Mouse (Mus musculus): ENCODE data around the gene 2610021A01Rik. TPM values are rescaled to one million over a fixed set of nuclear protein-coding genes. Genes with fewer than 3 reads are reported as not detected.
A peak's percentile ranks its signal among the peaks of the same experiment; 100 is the strongest.
"Not testable (repeated sequence)": the region's sequence is repeated elsewhere in the genome, so short reads cannot be mapped to it uniquely, and the experiment has no call there.

The 2610021A01Rik gene
- polyA plus RNA-seq, 1 experiment from 2014 or later, result 4.0 TPM

DNA sequence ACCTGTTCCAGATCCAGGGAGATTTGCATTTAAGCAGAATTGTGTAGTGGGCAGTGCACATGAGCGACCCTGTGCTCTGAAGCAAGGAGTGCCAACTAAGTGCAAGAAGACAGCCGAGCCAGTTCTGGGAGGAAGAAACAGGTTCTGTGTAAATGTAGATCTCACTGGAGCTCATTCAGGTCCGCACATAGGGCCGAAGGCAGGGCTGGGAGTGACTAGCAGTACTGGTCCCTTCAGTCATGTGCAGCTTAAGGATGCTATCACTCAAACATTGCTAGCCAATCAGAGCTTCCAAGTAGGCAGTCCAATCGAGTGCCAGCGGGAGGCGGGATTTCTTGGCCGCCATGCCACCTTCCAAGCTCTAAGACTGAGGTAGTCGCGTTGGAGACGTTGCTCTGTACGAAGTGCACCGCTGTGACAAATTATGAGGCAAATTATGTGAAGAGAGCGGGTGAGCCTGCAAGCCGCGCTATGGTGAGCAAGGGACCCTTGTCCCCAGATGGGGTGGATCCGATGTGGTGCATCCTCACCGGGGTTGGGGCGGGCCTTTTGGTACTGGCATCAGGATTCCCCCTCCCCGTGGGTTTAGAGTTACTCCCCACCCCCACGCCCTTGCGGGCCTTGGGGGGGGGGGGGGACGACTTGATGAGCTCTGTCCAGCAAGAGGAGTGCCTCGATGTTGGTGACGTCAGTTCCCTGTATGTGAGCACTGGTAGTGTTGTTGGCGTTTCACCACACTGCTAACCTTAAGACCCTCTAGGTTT is 34.4 kb downstream of the 2610021A01Rik start:
- TF ChIP-seq EP300 (IDR thresholded peaks at IDR 0.05; ENCODE audit: low read depth), result no peak
- no peak for TF ChIP-seq CTCF (IDR thresholded peaks at IDR 0.05; ENCODE audit: low read depth)
- H3K4me1 ChIP-seq (ENCODE audit: insufficient read depth), result peaks cover 3% of the 10 kb centered on the region; the same call in 1 of the 2 replicates
- DNase-seq (peak; percentile 84), ATAC-seq (peak; percentile 95)
- H3K4me2 ChIP-seq (ENCODE audit: low read depth, low read length), result peak overlapping the region; percentile 87
- 0% methylated on average over 24 of the region's 26 CpGs for whole genome bisulfite sequencing (ENCODE audit: insufficient replicate concordance)
- H3K36me3 ChIP-seq (replicated peaks; ENCODE audit: insufficient read depth, low read length), result peaks cover 4% of the 10 kb centered on the region
- H3K4me3 ChIP-seq (ENCODE audit: low read depth, low read length), result peak overlapping the region; percentile 76
- H3K9ac ChIP-seq (replicated peaks), result peak overlapping the region; percentile 76
- no peaks in the 10 kb centered on the region for H3K27me3 ChIP-seq (ENCODE audit: insufficient read depth, low read length)
- H3K9me3 ChIP-seq (ENCODE audit: low read length), result peaks cover 2% of the 10 kb centered on the region; the same call in 1 of the 2 replicates
- peak overlapping the region; percentile 89 for H3K27ac ChIP-seq (ENCODE audit: low read depth)

DNA sequence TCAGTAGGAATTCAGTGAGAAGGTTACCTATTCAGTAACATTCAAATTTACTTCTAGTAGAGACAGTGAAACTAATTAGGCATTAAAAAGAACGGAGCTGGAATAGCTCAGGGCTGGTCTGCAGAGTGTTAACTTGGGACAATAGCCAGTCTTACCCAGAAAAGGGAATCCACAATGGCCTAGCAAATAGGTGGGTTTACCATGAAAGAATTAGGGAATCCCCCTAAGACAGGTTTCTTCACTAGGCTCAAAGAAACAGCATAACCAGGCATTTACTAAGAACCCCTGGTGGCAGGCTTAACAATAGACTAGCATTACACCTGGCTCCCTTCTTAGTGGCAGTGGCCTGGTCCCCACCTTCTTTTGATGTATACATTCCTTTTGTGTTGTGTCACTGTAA is 75.3 kb downstream of the 2610021A01Rik start:
- H3K9ac ChIP-seq (replicated peaks); H3K9me3 ChIP-seq (ENCODE audit: low read length); H3K27ac ChIP-seq (ENCODE audit: low read depth); H3K36me3 ChIP-seq (replicated peaks; ENCODE audit: insufficient read depth, low read length); DNase-seq; H3K4me1 ChIP-seq (ENCODE audit: insufficient read depth); H3K4me2 ChIP-seq (ENCODE audit: low read depth, low read length); H3K27me3 ChIP-seq (ENCODE audit: insufficient read depth, low read length); ATAC-seq; H3K4me3 ChIP-seq (ENCODE audit: low read depth, low read length): not testable (repeated sequence)
- WGBS (ENCODE audit: insufficient replicate concordance), result 38% methylated on average over 1 of the region's 1 CpGs

Other genes with a start within 250 kb of the 2610021A01Rik start
- 6.3 and 6.9 TPM in 2 replicates for gene AI987944, start 205.9 kb upstream of the 2610021A01Rik start, polyA plus RNA-seq (2015; fragmentation: Nextera tagmentation; extraction: Ambion mirVana)
- 0.01 and 0.02 TPM in 2 replicates for gene Vmn2r57, start 150.5 kb upstream of the 2610021A01Rik start, polyA plus RNA-seq (2015; fragmentation: Nextera tagmentation; extraction: Ambion mirVana)
- gene Gm20449, start 99.8 kb upstream of the 2610021A01Rik start, polyA plus RNA-seq (2015; fragmentation: Nextera tagmentation; extraction: Ambion mirVana), result not detected in 2 replicates
- 2.3 and 2.8 TPM in 2 replicates for gene AW146154, start 99.3 kb upstream of the 2610021A01Rik start, polyA plus RNA-seq (2015; fragmentation: Nextera tagmentation; extraction: Ambion mirVana)
- not detected in 2 replicates for gene Gm6871, start 25.6 kb upstream of the 2610021A01Rik start, polyA plus RNA-seq (2015; fragmentation: Nextera tagmentation; extraction: Ambion mirVana)
- 1.2 and 1.4 TPM in 2 replicates for gene Zfp788, start 34.0 kb downstream of the 2610021A01Rik start, polyA plus RNA-seq (2015; fragmentation: Nextera tagmentation; extraction: Ambion mirVana)

Measured in liver, postnatal 0 days (tissue).